Mouse (Mus musculus): Measurements from ENCODE around the gene Chn2. TPM values are rescaled to one million over a fixed set of nuclear protein-coding genes. Genes with fewer than 3 reads are reported as not detected.
A peak's percentile ranks its signal among the peaks of the same experiment; 100 is the strongest.

The Chn2 gene
- polyA plus RNA-seq, 1 experiment from 2014 or later: 29.2 TPM

GRCm38 (mm10) chr6:54114412-54114811 lies 75.1 kb downstream of the Chn2 start:
- 92% methylated on average over 6 of the region's 6 CpGs for WGBS

GRCm38 (mm10) chr6:54116299-54116698 lies 76.9 kb downstream of the Chn2 start:
- Histone ChIP-seq H3K4me3 (ENCODE audit: low read depth, low read length) (no peak overlapping the region), H3K4me2 (ENCODE audit: low read length) (no peak overlapping the region), H3K4me1 (ENCODE audit: control insufficient read depth, insufficient read depth, low read length) (peaks cover 14% of the 10 kb centered on the region), H3K27ac (ENCODE audit: low read length) (no peak overlapping the region), H3K9me3 (replicated peaks; ENCODE audit: control insufficient read depth, low read length, poor library complexity, severe bottlenecking) (no peaks in the 10 kb centered on the region), H3K36me3 (ENCODE audit: control insufficient read depth, insufficient read depth, low read length) (no peaks in the 10 kb centered on the region), H3K27me3 (ENCODE audit: control insufficient read depth, insufficient read depth, low read depth, low read length) (no peaks in the 10 kb centered on the region), H3K9ac (ENCODE audit: low read depth, low read length) (no peak overlapping the region)
- ATAC-seq: no peak
- 90% methylated on average over 9 of the region's 9 CpGs for WGBS

More at GRCm38 (mm10) chr6:54114412-54114811, 75.1 kb downstream of the Chn2 start:
- no peak for ATAC-seq
- peaks cover 15% of the 10 kb centered on the region for H3K4me1 ChIP-seq (ENCODE audit: control insufficient read depth, insufficient read depth, low read length)
- H3K4me3 ChIP-seq (ENCODE audit: low read depth, low read length): no peak overlapping the region
- H3K4me2 ChIP-seq (ENCODE audit: low read length): no peak overlapping the region
- H3K36me3 ChIP-seq (ENCODE audit: control insufficient read depth, insufficient read depth, low read length): no peaks in the 10 kb centered on the region
- H3K9me3 ChIP-seq (replicated peaks; ENCODE audit: control insufficient read depth, low read length, poor library complexity, severe bottlenecking): no peaks in the 10 kb centered on the region
- H3K27ac ChIP-seq (ENCODE audit: low read length): no peak overlapping the region
- no peak overlapping the region for H3K9ac ChIP-seq (ENCODE audit: low read depth, low read length)
- no peaks in the 10 kb centered on the region for H3K27me3 ChIP-seq (ENCODE audit: control insufficient read depth, insufficient read depth, low read depth, low read length)

- no peak for ATAC-seq
- no peak overlapping the region for H3K9ac ChIP-seq (ENCODE audit: low read depth, low read length)
- WGBS: 92% methylated on average over 7 of the region's 7 CpGs
Observed at GRCm38 (mm10) chr6:54117001-54117591, 77.7 kb downstream of the Chn2 start.

GRCm38 (mm10) chr6:54118395-54118794 lies 79.0 kb downstream of the Chn2 start:
- Histone ChIP-seq H3K4me2 (ENCODE audit: low read length) (no peak overlapping the region), H3K4me3 (ENCODE audit: low read depth, low read length) (no peak overlapping the region), H3K4me1 (ENCODE audit: control insufficient read depth, insufficient read depth, low read length) (peaks cover 11% of the 10 kb centered on the region), H3K9me3 (replicated peaks; ENCODE audit: control insufficient read depth, low read length, poor library complexity, severe bottlenecking) (no peaks in the 10 kb centered on the region), H3K27me3 (ENCODE audit: control insufficient read depth, insufficient read depth, low read depth, low read length) (no peaks in the 10 kb centered on the region), H3K9ac (ENCODE audit: low read depth, low read length) (no peak overlapping the region), H3K36me3 (ENCODE audit: control insufficient read depth, insufficient read depth, low read length) (no peaks in the 10 kb centered on the region), H3K27ac (ENCODE audit: low read length) (no peak overlapping the region)
- 70% methylated on average over 3 of the region's 3 CpGs for WGBS
- ATAC-seq: no peak

More at GRCm38 (mm10) chr6:54117001-54117591, 77.7 kb downstream of the Chn2 start:
- Histone ChIP-seq H3K27ac (ENCODE audit: low read length) (no peak overlapping the region), H3K36me3 (ENCODE audit: control insufficient read depth, insufficient read depth, low read length) (no peaks in the 10 kb centered on the region), H3K9me3 (replicated peaks; ENCODE audit: control insufficient read depth, low read length, poor library complexity, severe bottlenecking) (no peaks in the 10 kb centered on the region), H3K4me2 (ENCODE audit: low read length) (no peak overlapping the region), H3K27me3 (ENCODE audit: control insufficient read depth, insufficient read depth, low read depth, low read length) (no peaks in the 10 kb centered on the region), H3K4me3 (ENCODE audit: low read depth, low read length) (no peak overlapping the region), H3K4me1 (ENCODE audit: control insufficient read depth, insufficient read depth, low read length) (peaks cover 11% of the 10 kb centered on the region)

- H3K27ac ChIP-seq (ENCODE audit: low read length): no peak overlapping the region
Observed at GRCm38 (mm10) chr6:54118897-54119296, 79.5 kb downstream of the Chn2 start.

GRCm38 (mm10) chr6:54119461-54119860 lies 80.1 kb downstream of the Chn2 start:
- WGBS: 37% methylated on average over 2 of the region's 2 CpGs
- H3K27me3 ChIP-seq (ENCODE audit: control insufficient read depth, insufficient read depth, low read depth, low read length): no peaks in the 10 kb centered on the region
- ATAC-seq: no peak

More at GRCm38 (mm10) chr6:54118897-54119296, 79.5 kb downstream of the Chn2 start:
- Histone ChIP-seq H3K4me2 (ENCODE audit: low read length) (no peak overlapping the region), H3K9me3 (replicated peaks; ENCODE audit: control insufficient read depth, low read length, poor library complexity, severe bottlenecking) (no peaks in the 10 kb centered on the region), H3K36me3 (ENCODE audit: control insufficient read depth, insufficient read depth, low read length) (no peaks in the 10 kb centered on the region), H3K9ac (ENCODE audit: low read depth, low read length) (no peak overlapping the region), H3K4me1 (ENCODE audit: control insufficient read depth, insufficient read depth, low read length) (peaks cover 11% of the 10 kb centered on the region), H3K27me3 (ENCODE audit: control insufficient read depth, insufficient read depth, low read depth, low read length) (no peaks in the 10 kb centered on the region), H3K4me3 (ENCODE audit: low read depth, low read length) (no peak overlapping the region)
- no peak for ATAC-seq
- 87% methylated on average over 4 of the region's 4 CpGs for WGBS

GRCm38 (mm10) chr6:54119885-54120666 lies 80.7 kb downstream of the Chn2 start:
- peaks cover 11% of the 10 kb centered on the region for H3K4me1 ChIP-seq (ENCODE audit: control insufficient read depth, insufficient read depth, low read length)
- peak overlapping the region; percentile 17; the same call in 1 of the 2 replicates for H3K27ac ChIP-seq (ENCODE audit: low read length)
- ATAC-seq: 0 out of 2 replicates have a peak, but pooled peaks have one; percentile 70
- H3K9ac ChIP-seq (ENCODE audit: low read depth, low read length): no peak overlapping the region
- 19% methylated on average over 13 of the region's 13 CpGs for WGBS
- no peaks in the 10 kb centered on the region for H3K9me3 ChIP-seq (replicated peaks; ENCODE audit: control insufficient read depth, low read length, poor library complexity, severe bottlenecking)
- H3K4me3 ChIP-seq (ENCODE audit: low read depth, low read length): no peak overlapping the region
- no peaks in the 10 kb centered on the region for H3K27me3 ChIP-seq (ENCODE audit: control insufficient read depth, insufficient read depth, low read depth, low read length)
- no peak overlapping the region for H3K4me2 ChIP-seq (ENCODE audit: low read length)
- H3K36me3 ChIP-seq (ENCODE audit: control insufficient read depth, insufficient read depth, low read length): no peaks in the 10 kb centered on the region

More at GRCm38 (mm10) chr6:54119461-54119860, 80.1 kb downstream of the Chn2 start:
- no peak overlapping the region for H3K4me3 ChIP-seq (ENCODE audit: low read depth, low read length)
- H3K27ac ChIP-seq (ENCODE audit: low read length): no peak overlapping the region
- H3K9me3 ChIP-seq (replicated peaks; ENCODE audit: control insufficient read depth, low read length, poor library complexity, severe bottlenecking): no peaks in the 10 kb centered on the region
- no peak overlapping the region for H3K4me2 ChIP-seq (ENCODE audit: low read length)
- H3K9ac ChIP-seq (ENCODE audit: low read depth, low read length): no peak overlapping the region
- no peaks in the 10 kb centered on the region for H3K36me3 ChIP-seq (ENCODE audit: control insufficient read depth, insufficient read depth, low read length)
- H3K4me1 ChIP-seq (ENCODE audit: control insufficient read depth, insufficient read depth, low read length): peaks cover 11% of the 10 kb centered on the region

- 90% methylated on average over 5 of the region's 5 CpGs for WGBS
- Histone ChIP-seq H3K9me3 (replicated peaks; ENCODE audit: control insufficient read depth, low read length, poor library complexity, severe bottlenecking) (no peaks in the 10 kb centered on the region), H3K4me3 (ENCODE audit: low read depth, low read length) (no peak overlapping the region), H3K9ac (ENCODE audit: low read depth, low read length) (no peak overlapping the region), H3K4me2 (ENCODE audit: low read length) (no peak overlapping the region), H3K4me1 (ENCODE audit: control insufficient read depth, insufficient read depth, low read length) (peaks cover 11% of the 10 kb centered on the region), H3K27me3 (ENCODE audit: control insufficient read depth, insufficient read depth, low read depth, low read length) (no peaks in the 10 kb centered on the region), H3K36me3 (ENCODE audit: control insufficient read depth, insufficient read depth, low read length) (no peaks in the 10 kb centered on the region), H3K27ac (ENCODE audit: low read length) (no peak overlapping the region)
- ATAC-seq: no peak
Observed at GRCm38 (mm10) chr6:54120889-54121288, 81.5 kb downstream of the Chn2 start.

- H3K9ac ChIP-seq (ENCODE audit: low read depth, low read length): no peak overlapping the region
- peaks cover 20% of the 10 kb centered on the region for H3K4me1 ChIP-seq (ENCODE audit: control insufficient read depth, insufficient read depth, low read length)
- no peaks in the 10 kb centered on the region for H3K9me3 ChIP-seq (replicated peaks; ENCODE audit: control insufficient read depth, low read length, poor library complexity, severe bottlenecking)
- H3K27ac ChIP-seq (ENCODE audit: low read length): no peak overlapping the region
- no peak for ATAC-seq
- 86% methylated on average over 3 of the region's 3 CpGs for WGBS
- no peak overlapping the region for H3K4me2 ChIP-seq (ENCODE audit: low read length)
- H3K36me3 ChIP-seq (ENCODE audit: control insufficient read depth, insufficient read depth, low read length): no peaks in the 10 kb centered on the region
- H3K27me3 ChIP-seq (ENCODE audit: control insufficient read depth, insufficient read depth, low read depth, low read length): no peaks in the 10 kb centered on the region
- no peak overlapping the region for H3K4me3 ChIP-seq (ENCODE audit: low read depth, low read length)
Observed at GRCm38 (mm10) chr6:54124519-54124918, 85.2 kb downstream of the Chn2 start.

All from midbrain, embryonic 16.5 days (tissue).